Mouse (Mus musculus) liver, postnatal 0 days (tissue): ENCODE measurements around the gene Fam169b. TPM values are rescaled to one million over a fixed set of nuclear protein-coding genes. Genes with fewer than 3 reads are reported as not detected.

Experiments used
- ATAC-seq: fragments of 200-750 bp; cut with Nextera tagmentation; 2 replicates; pipeline ENCODE4 v1.8.0; 2017; ENCODE audit warnings: mild to moderate bottlenecking, moderate library complexity
- DNase-seq: peaks from one replicate; pipeline ENCODE4 v3.0.0-alpha.2; 2016
- H3K27ac ChIP-seq: fragments of 300-500 bp; sonication (generic); 2 replicates; pipeline ENCODE4 v1.5.1; 2014; ENCODE audit warnings: antibody characterized with exemption, moderate library complexity, mild to moderate bottlenecking, low read depth
- H3K27me3 ChIP-seq: fragments of 300-500 bp; sonication (generic); 2 replicates; pipeline ENCODE4 v1.6.1; 2014; ENCODE audit warnings: low read length, control low read depth, mixed read lengths; ENCODE audit not compliant: insufficient read depth
- H3K36me3 ChIP-seq: fragments of 300-500 bp; sonication (generic); replicated peaks from 2 replicates; pipeline ENCODE4 v1.6.1; 2014; ENCODE audit warnings: mild to moderate bottlenecking, control low read depth, low read length, moderate library complexity, mixed read lengths; ENCODE audit not compliant: insufficient read depth
- H3K4me1 ChIP-seq: fragments of 300-500 bp; sonication (generic); 2 replicates; pipeline ENCODE4 v1.6.1; 2014; ENCODE audit warnings: antibody characterized with exemption, mild to moderate bottlenecking, control low read depth; ENCODE audit not compliant: insufficient read depth
- H3K4me2 ChIP-seq: fragments of 300-500 bp; sonication (generic); 2 replicates; pipeline ENCODE4 v1.6.1; 2014; ENCODE audit warnings: low read depth, mild to moderate bottlenecking, low read length, moderate library complexity, mixed read lengths
- H3K4me3 ChIP-seq: fragments of 300-500 bp; sonication (generic); 2 replicates; pipeline ENCODE4 v1.5.1; 2014; ENCODE audit warnings: low read depth, low read length
- H3K9ac ChIP-seq: fragments of 300-500 bp; sonication (generic); replicated peaks from 2 replicates; pipeline ENCODE4 v1.6.1; 2014; ENCODE audit warnings: mild to moderate bottlenecking, moderate library complexity
- H3K9me3 ChIP-seq: fragments of 300-500 bp; sonication (generic); 2 replicates; pipeline ENCODE4 v1.6.1; 2016; ENCODE audit warnings: mild to moderate bottlenecking, control low read depth, low read length, mixed read lengths
- CTCF ChIP-seq: sonication (generic); IDR thresholded peaks from 2 replicates; pipeline ENCODE4 v1.5.1; 2016; ENCODE audit warnings: antibody characterized with exemption, low read depth
- EP300 ChIP-seq: IDR thresholded peaks from 2 replicates; pipeline ENCODE4 v1.6.1; 2016; ENCODE audit warnings: antibody characterized with exemption, low read depth, mild to moderate bottlenecking
- WGBS: fragments of 180-500 bp; shearing (Covaris S2); extraction: QIAGEN DNeasy Blood & Tissue Kit; methylation state at CpG from one replicate; pipeline ENCODE4 v1.1.7; 2014; ENCODE audit not compliant: insufficient replicate concordance; 5-methylcytosine and 5-hydroxymethylcytosine counted together
- polyA plus RNA-seq: library from polyadenylated mRNA; unstranded; fragments of >200 nt; fragmentation: Nextera tagmentation; extraction: Ambion mirVana; gene quantifications from 2 replicates; pipeline ENCODE4 v1.2.1, GENCODE M21; 2015

Gene Fam169b
- polyA plus RNA-seq, 1 experiment from 2014 or later = 4.5 TPM

DNA sequence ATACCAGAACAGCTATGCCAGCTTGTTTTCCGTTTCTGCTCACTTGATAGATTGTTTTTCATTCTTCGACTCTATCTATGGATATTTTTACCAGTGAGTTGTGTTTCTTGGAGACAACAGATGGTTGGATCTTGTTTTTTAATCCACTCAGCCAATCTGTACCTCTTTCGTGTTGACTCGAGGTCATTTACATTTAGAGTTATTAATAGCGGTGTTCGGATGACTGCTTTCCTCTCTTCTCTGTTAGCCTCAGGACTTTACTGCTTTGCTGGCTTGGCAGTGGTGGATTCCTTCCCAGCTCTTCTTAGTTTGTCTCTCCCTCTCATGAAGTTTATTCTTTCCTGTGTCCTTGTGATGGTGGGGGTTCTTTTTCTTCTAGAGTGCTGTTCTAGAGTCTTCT, 59.2 kb downstream of the Fam169b start:
- Histone ChIP-seq H3K9ac (no peak overlapping the region), H3K27ac (no peak overlapping the region), H3K27me3 (no peaks in the 10 kb centered on the region), H3K9me3 (no peaks in the 10 kb centered on the region), H3K4me1 (no peaks in the 10 kb centered on the region), H3K4me3 (no peak overlapping the region), H3K36me3 (no peaks in the 10 kb centered on the region), H3K4me2 (no peak overlapping the region)
- TF ChIP-seq CTCF = no peak
- TF ChIP-seq EP300 = no peak
- WGBS = 80% methylated on average over 6 of the region's 6 CpGs
- ATAC-seq (no peak), DNase-seq (no peak)

DNA sequence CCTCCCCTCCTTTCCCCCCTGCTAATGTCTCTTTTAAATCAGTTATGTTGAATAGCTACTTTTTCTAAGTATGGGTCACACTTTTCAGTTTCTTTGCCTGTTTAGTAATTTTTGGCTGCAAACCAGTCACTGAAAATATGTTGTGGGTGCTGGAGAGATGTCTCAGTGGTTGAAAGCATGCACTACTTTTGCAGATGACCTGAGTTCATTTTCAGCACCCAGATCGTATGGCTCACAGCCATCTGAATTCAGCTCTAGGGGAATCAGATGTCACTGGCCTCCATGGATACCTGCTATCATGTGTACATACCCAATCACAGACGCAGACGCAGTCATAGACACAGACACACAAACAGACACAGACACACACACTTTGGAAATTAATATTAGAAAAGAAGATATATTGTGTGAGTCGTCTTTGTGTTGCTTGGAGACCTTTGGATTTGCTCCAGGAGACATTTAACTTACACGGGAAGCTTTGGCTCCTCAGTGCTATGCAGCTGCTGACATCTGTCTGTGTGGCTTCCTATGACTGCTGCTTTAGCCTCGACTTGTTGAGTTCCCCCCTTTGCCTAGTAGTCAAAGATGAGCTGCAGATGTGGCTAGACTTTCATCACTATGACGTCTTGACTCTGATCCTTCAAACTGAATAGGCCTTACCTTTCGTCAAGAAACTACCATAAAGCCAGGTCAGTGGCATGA, 63.6 kb downstream of the Fam169b start:
- Histone ChIP-seq H3K4me2 (no peak overlapping the region), H3K27me3 (no peaks in the 10 kb centered on the region), H3K9ac (no peak overlapping the region), H3K36me3 (no peaks in the 10 kb centered on the region), H3K4me1 (no peaks in the 10 kb centered on the region), H3K27ac (no peak overlapping the region), H3K4me3 (no peak overlapping the region), H3K9me3 (no peaks in the 10 kb centered on the region)
- 66% methylated on average over 8 of the region's 8 CpGs for WGBS
- ATAC-seq (no peak), DNase-seq (no peak)
- TF ChIP-seq CTCF = no peak
- TF ChIP-seq EP300 = no peak

DNA sequence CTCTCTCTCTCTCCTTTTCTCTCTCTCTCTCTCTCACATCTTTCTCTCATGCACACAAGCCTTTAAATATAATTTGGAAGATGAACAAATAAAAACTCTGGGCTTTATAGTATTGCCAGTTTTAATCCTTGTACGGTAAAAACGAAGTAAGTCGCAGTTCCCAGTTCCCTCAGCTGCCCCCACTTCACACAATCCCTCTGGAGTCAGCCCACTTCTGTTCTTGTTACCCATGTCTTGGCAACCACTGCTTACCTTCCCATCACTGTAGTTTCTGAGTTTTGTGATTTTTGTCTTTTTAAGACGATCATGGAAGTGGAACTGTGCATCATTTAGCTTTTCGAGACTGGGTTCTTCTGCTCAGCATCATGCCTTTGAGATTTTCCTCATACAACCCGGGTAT, 65.0 kb downstream of the Fam169b start:
- ATAC-seq (no peak), DNase-seq (no peak)
- H3K4me2 ChIP-seq = no peak overlapping the region
- H3K27ac ChIP-seq = no peak overlapping the region
- no peaks in the 10 kb centered on the region for H3K4me1 ChIP-seq
- no peaks in the 10 kb centered on the region for H3K9me3 ChIP-seq
- WGBS = 81% methylated on average over 6 of the region's 6 CpGs
- H3K27me3 ChIP-seq = no peaks in the 10 kb centered on the region
- TF ChIP-seq CTCF (no peak), EP300 (no peak)
- no peaks in the 10 kb centered on the region for H3K36me3 ChIP-seq
- no peak overlapping the region for H3K4me3 ChIP-seq
- H3K9ac ChIP-seq = no peak overlapping the region

DNA sequence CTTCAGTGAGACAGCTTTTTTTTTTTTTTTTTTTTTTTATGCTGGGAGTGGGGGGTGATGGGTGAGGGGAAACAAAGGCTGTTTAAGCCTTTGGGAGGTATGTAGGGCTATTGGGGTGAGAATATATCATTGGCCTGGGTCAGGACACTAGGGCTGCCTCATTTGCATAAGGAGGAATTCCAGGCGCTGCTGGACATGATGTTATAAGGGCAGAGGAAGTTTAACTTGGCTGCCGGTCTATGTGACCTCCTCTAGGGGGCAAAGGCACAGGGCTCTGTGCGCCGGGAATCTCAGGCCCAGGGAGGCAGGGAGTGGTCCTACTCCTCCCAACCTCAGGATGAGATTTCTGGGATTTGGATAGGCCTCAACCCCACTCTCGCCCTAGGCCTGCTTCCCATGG, 70.9 kb downstream of the Fam169b start:
- Histone ChIP-seq H3K4me3 (no peak overlapping the region), H3K9ac (no peak overlapping the region), H3K4me2 (no peak overlapping the region), H3K9me3 (no peaks in the 10 kb centered on the region), H3K36me3 (no peaks in the 10 kb centered on the region), H3K27ac (no peak overlapping the region), H3K4me1 (no peaks in the 10 kb centered on the region), H3K27me3 (no peaks in the 10 kb centered on the region)
- WGBS = 57% methylated on average over 5 of the region's 5 CpGs
- DNase-seq (no peak), ATAC-seq (no peak)
- TF ChIP-seq EP300 (no peak), CTCF (no peak)

DNA sequence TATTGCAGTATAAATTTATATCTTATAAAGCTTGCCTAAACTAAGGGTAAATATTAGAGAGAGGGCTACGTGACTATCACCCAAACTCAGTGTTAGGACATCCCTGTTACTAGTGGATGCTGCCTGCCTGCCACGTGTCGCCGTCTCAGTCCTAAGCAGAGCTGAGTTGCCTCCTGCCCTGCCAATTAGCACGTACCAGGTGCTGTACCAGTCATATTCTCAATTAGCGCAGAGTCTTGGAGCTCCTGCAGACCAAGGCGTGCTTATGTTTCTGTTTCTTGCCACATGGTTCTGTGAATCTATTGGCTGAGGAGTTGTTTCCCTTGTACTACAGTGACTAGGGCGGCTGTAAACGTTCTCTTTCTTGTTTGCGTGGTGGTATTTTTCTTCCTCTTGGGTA, 72.3 kb downstream of the Fam169b start:
- no peak overlapping the region for H3K4me3 ChIP-seq
- 79% methylated on average over 10 of the region's 10 CpGs for WGBS

DNA sequence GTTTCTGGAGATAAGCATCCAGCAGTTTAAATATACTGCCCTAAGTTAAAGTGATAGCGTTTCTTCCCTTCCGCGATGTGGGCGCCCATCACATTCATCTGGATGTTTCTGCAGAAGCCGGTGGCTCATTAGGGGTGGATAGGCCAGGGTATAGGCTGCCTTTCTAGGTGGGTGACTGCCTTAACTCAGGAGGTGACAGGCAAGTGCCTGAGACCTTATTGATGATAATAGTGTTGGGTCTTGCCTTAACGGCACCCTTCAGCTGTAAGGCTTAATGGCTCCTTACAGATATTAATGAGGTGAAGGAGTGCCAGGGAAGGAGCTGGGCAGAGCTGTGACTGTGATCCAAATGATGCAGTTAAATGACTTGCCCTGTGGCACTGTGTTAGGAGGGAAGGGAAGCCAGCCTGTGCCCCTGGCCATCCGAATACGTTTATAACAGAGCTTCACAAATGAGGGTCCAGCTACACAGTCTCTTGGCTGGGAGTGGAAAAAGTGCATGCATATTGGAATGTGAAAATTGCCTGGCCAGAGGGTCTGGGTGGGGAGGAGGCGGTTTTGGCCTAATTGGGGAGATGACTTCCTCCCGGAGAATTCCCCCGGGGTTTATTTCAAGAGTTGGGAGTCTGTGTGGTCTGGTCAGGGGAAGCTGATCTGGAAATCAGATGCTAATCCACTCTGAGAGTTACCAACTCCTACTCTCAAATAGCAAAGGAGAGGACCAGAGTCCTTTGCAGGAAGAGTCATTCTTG, 81.9 kb downstream of the Fam169b start:
- no peak for ATAC-seq
- TF ChIP-seq CTCF (no peak), EP300 (no peak)
- Histone ChIP-seq H3K36me3 (no peaks in the 10 kb centered on the region), H3K27ac (no peak overlapping the region), H3K4me3 (no peak overlapping the region), H3K4me2 (no peak overlapping the region), H3K4me1 (no peaks in the 10 kb centered on the region), H3K9ac (no peak overlapping the region), H3K9me3 (0 out of 2 replicates have a peak, but pooled peaks cover 3% of the 10 kb centered on the region), H3K27me3 (peaks cover 5% of the 10 kb centered on the region; the same call in 1 of the 2 replicates)
- WGBS = 70% methylated on average over 11 of the region's 11 CpGs
- DNase-seq = no peak

More for the DNA sequence above, 72.3 kb downstream of the Fam169b start:
- H3K9me3 ChIP-seq = 0 out of 2 replicates have a peak, but pooled peaks cover 3% of the 10 kb centered on the region
- H3K27ac ChIP-seq = no peak overlapping the region
- H3K4me2 ChIP-seq = no peak overlapping the region
- H3K4me1 ChIP-seq = no peaks in the 10 kb centered on the region
- TF ChIP-seq CTCF = no peak
- TF ChIP-seq EP300 = no peak
- H3K9ac ChIP-seq = no peak overlapping the region
- no peaks in the 10 kb centered on the region; the same call in 1 of the 2 replicates for H3K36me3 ChIP-seq
- DNase-seq (no peak), ATAC-seq (no peak)
- H3K27me3 ChIP-seq = no peaks in the 10 kb centered on the region
